Mouse (Mus musculus) midbrain, embryonic 14.5 days (tissue): ENCODE measurements around the gene Tmem88. TPM values are rescaled to one million over a fixed set of nuclear protein-coding genes. Genes with fewer than 3 reads are reported as not detected.
A peak's percentile ranks its signal among the peaks of the same experiment; 100 is the strongest.
"Not testable (repeated sequence)": the region's sequence is repeated elsewhere in the genome, so short reads cannot be mapped to it uniquely, and the experiment has no call there.

ENCODE experiments used
- ATAC-seq: fragments of 200-750 bp; cut with Nextera tagmentation; 2 replicates; pipeline ENCODE4 v1.8.0; 2017; ENCODE audit warnings: moderate number of reproducible peaks, moderate library complexity; ENCODE audit not compliant: low FRiP score, low TSS enrichment
- DNase-seq: peaks from one replicate; pipeline ENCODE4 v3.0.0-alpha.2; 2015
- H3K27ac ChIP-seq: fragments of 300-500 bp; sonication (generic); replicated peaks from 2 replicates; pipeline ENCODE4 v1.5.1; 2014; ENCODE audit warnings: mild to moderate bottlenecking, low read depth, low read length, moderate library complexity
- H3K27me3 ChIP-seq: fragments of 300-500 bp; sonication (generic); 2 replicates; pipeline ENCODE4 v1.6.1; 2014; ENCODE audit warnings: low read length, control low read depth, mixed read lengths; ENCODE audit not compliant: control insufficient read depth, insufficient read depth
- H3K36me3 ChIP-seq: fragments of 300-500 bp; sonication (generic); 2 replicates; pipeline ENCODE4 v1.6.1; 2014; ENCODE audit warnings: low read length, control low read depth; ENCODE audit not compliant: control insufficient read depth, insufficient read depth
- H3K4me1 ChIP-seq: fragments of 300-500 bp; sonication (generic); 2 replicates; pipeline ENCODE4 v1.6.1; 2014; ENCODE audit warnings: mild to moderate bottlenecking, antibody characterized with exemption, low read length, control low read depth; ENCODE audit not compliant: control insufficient read depth, insufficient read depth
- H3K4me2 ChIP-seq: fragments of 300-500 bp; sonication (generic); 2 replicates; pipeline ENCODE4 v1.6.1; 2014; ENCODE audit warnings: mild to moderate bottlenecking, low read length, moderate library complexity
- H3K4me3 ChIP-seq: fragments of 300-500 bp; sonication (generic); replicated peaks from 2 replicates; pipeline ENCODE4 v1.5.1; 2014; ENCODE audit warnings: low read depth, low read length
- H3K9ac ChIP-seq: fragments of 300-500 bp; sonication (generic); replicated peaks from 2 replicates; pipeline ENCODE4 v1.6.1; 2014; ENCODE audit warnings: mild to moderate bottlenecking, low read length, moderate library complexity
- H3K9me3 ChIP-seq: fragments of 300-500 bp; sonication (generic); 2 replicates; pipeline ENCODE4 v1.6.1; 2016; ENCODE audit warnings: low read length, control low read depth, mixed read lengths; ENCODE audit not compliant: control insufficient read depth
- WGBS: fragments of 180-500 bp; shearing (Covaris S2); extraction: QIAGEN DNeasy Blood & Tissue Kit; methylation state at CpG from one replicate; pipeline ENCODE4 v1.1.7; 2014; 5-methylcytosine and 5-hydroxymethylcytosine counted together
- polyA plus RNA-seq: library from polyadenylated mRNA; unstranded; fragments of >200 nt; fragmentation: Nextera tagmentation; extraction: Ambion mirVana; gene quantifications from 2 replicates; pipeline ENCODE4 v1.2.1, GENCODE M21; 2014

Tmem88 gene
- polyA plus RNA-seq, 1 experiment from 2014 or later, result 4.9 TPM

DNA sequence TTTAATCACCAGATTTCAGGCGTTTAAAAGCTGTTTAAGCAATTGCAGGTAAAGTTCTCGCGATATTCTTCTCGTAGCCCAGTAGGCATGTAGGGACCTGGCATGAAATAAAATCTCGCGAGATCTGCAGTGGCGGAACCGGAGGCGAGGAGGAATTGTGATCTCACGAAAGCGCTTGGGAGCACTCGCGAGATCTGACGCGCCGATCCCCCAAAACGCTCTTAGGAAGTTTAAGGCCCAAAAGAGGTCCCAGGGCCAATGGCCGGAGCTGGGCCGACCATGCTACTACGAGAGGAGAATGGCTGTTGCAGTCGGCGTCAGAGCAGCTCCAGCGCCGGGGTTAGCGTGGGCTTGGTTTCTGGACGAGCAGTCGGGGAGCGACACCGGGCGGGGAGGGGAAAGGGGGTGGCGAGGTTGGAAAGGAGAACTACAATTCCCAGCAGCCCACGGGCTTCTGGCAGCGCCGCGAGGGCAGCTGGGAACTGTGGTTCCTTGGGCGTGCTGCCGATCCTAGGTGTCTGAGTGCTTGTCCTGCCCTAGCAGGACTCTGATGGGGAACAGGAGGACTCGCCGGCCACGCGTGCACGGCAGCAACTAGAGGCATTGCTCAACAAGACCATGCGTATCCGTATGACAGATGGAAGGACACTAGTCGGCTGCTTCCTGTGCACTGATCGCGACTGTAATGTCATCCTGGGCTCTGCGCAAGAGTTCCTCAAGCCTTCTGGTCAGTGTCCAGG lies 2.2 kb downstream of the Tmem88 start:
- WGBS, result under 1% methylated on average over 48 of the region's 48 CpGs
- DNase-seq, result peak; percentile 99
- Histone ChIP-seq H3K9me3 (no peaks in the 10 kb centered on the region), H3K36me3 (peaks cover 34% of the 10 kb centered on the region), H3K27ac (peak overlapping the region; percentile 96), H3K27me3 (no peaks in the 10 kb centered on the region), H3K4me3 (peak overlapping the region; percentile 65), H3K4me2 (peak overlapping the region; percentile 84), H3K4me1 (peaks cover 17% of the 10 kb centered on the region; the same call in 1 of the 2 replicates), H3K9ac (peak overlapping the region; percentile 73)
- peak; percentile 90 for ATAC-seq

DNA sequence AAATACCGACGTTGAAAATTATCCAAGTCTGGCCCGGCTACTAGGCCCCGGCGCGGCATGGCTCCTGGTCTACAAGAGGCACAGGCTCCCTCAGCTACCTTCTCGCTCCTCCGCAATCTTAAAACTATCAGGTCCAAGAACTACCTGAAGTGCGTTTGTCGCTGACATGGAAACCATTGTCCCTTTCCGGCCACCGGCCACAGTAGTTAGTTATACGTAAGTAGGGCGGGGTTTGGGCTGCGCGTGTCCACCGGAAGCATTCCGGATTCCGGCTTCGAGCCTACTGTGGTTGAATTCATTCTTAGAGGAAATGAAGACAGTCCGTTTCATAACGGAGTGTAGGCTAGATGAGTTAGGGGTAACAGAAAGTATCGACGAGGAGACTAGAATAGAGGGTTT lies 2.8 kb downstream of the Tmem88 start, which contains the start of the genes Naa38 and Cyb5d1:
Gene Naa38, plus strand, starts transcription at position 253 of the 399 bp plus-strand sequence.
Gene Cyb5d1, minus strand, starts transcription at position 397 of the 399 bp plus-strand sequence.
- H3K9me3 ChIP-seq, H3K27me3 ChIP-seq: not testable (repeated sequence)
- ATAC-seq (peak; percentile 77), DNase-seq (peak; percentile 95)
- peak within 1 kb of the TSS; percentile 73 for H3K9ac ChIP-seq
- H3K4me3 ChIP-seq, result peak within 1 kb of the TSS; percentile 65
- peak within 1 kb of the TSS; percentile 96 for H3K27ac ChIP-seq
- peak within 1 kb of the TSS; percentile 84 for H3K4me2 ChIP-seq
- H3K4me1 ChIP-seq, result peaks cover 17% of the 10 kb centered on the region; the same call in 1 of the 2 replicates
- peaks cover 28% of the 10 kb centered on the region for H3K36me3 ChIP-seq
- under 1% methylated on average over 24 of the region's 24 CpGs for WGBS

DNA sequence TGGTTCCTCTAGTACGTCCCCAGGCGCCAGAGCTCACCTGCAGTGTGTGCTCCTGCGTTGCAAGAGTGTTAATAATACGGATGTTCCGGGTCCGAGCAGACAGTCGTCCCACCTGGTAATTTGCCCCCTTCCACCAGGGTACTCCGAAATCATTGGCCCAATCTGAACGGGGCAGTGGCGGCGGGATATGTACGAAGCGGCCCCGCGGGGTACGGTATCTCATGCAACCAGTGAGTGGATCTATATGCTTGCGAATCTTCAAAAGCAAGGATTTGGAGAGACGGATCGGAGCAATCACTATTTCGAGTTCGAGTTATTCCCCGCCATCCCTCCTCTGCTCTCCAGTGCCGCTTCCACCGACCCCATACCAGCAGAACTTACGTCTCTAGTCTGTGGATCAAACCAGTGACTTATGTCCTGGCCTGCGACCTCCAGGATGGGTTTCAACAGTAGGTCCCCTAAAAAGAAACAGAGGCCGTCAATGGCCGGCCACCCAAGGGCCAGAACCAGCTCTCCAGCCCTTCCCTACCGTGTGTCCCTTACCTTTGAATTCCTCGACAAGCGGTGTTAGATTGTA lies 3.4 kb downstream of the Tmem88 start:
- 1% methylated on average over 31 of the region's 31 CpGs for WGBS
- H3K36me3 ChIP-seq, result peaks cover 23% of the 10 kb centered on the region
- peak; percentile 27 for DNase-seq
- peak overlapping the region; percentile 65 for H3K4me3 ChIP-seq
- H3K27me3 ChIP-seq, ATAC-seq, H3K9me3 ChIP-seq: not testable (repeated sequence)
- H3K27ac ChIP-seq, result peak overlapping the region; percentile 96; the same call in 1 of the 2 replicates
- peaks cover 17% of the 10 kb centered on the region; the same call in 1 of the 2 replicates for H3K4me1 ChIP-seq
- H3K9ac ChIP-seq, result peak overlapping the region; percentile 62
- peak overlapping the region; percentile 84 for H3K4me2 ChIP-seq

DNA sequence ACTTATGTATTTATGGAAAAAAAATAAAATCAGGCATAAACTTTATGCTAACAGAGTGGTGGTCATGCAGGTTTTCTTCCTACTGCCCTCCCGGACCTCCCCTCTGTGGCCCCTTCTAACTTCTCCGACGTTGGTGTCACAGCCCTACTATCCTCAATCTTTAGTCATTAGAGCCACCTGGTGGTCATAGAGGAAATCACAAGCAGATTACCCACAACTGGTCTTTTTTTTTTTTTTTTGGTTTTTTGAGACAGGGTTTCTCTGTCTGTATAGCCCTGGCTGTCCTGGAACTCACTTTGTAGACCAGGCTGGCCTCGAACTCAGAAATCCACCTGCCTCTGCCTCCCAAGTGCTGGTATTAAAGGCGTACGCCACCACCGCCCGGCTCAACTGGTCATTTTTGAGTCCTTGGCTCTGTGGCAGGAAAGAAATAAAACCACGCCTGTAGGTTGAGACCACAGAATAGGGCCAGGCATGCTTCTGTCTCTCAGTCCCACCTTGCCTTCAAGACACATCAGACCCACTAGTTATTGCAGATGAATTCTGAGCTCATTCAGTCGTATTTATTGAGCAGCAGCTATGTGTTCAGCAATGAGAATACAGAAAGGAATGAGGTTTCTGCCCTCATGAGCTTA lies 7.5 kb downstream of the Tmem88 start:
- WGBS, result 53% methylated on average over 10 of the region's 10 CpGs
- no peaks in the 10 kb centered on the region for H3K27me3 ChIP-seq
- H3K9ac ChIP-seq, result no peak overlapping the region
- peaks cover 5% of the 10 kb centered on the region; the same call in 1 of the 2 replicates for H3K4me1 ChIP-seq
- H3K9me3 ChIP-seq, result no peaks in the 10 kb centered on the region
- no peak overlapping the region for H3K27ac ChIP-seq
- H3K36me3 ChIP-seq, result 0 out of 2 replicates have a peak, but pooled peaks cover 5% of the 10 kb centered on the region
- ATAC-seq (no peak; the same call in 1 of the 2 replicates), DNase-seq (peak; percentile 92)
- H3K4me2 ChIP-seq, result no peak overlapping the region
- H3K4me3 ChIP-seq, result no peak overlapping the region

DNA sequence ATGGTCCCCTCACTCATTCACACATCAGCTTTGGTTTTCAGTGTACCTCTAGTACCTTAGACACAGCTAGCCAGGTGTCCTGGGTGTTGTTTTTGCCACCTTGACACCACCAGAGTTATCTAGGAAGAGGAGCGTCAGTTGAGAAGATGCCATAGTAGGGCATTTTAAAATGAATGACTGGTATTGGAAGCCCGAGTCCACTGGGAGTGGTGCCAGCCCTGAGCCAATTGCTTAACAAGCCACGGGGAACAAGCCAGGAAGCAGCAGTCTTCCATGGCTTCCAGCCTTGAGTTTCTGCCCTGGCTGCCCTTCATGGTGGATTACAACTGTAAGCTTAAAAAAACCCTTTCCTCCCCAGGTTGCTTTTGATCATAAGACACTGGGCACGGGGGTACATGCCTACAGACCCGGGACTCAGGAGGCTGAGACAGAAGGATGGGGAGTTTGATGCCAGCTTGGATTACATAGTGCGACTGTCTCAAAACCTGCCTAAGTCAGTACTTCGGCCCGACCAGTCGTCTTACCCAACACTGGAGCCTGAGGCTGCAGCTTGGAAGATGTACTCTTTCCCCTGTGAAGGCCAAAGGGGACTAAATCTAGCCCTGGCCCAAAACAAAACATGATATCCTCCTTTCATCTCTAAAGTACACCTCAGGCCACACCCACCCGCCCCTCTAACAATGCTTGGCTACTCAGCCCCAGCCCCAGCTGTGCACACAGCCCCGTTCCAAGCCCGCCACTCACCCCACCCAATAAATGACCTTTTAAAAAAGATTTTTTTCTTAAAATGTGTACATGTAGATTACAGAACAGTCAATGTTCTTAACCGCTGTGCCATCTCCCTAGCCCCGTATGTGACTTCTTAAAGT lies 8.3 kb downstream of the Tmem88 start:
- peaks cover 5% of the 10 kb centered on the region; the same call in 1 of the 2 replicates for H3K4me1 ChIP-seq
- no peaks in the 10 kb centered on the region for H3K27me3 ChIP-seq
- ATAC-seq (no peak), DNase-seq (peak; percentile 25)
- no peaks in the 10 kb centered on the region for H3K9me3 ChIP-seq
- no peak overlapping the region for H3K27ac ChIP-seq
- no peak overlapping the region for H3K4me2 ChIP-seq
- WGBS, result 65% methylated on average over 14 of the region's 14 CpGs
- H3K36me3 ChIP-seq, result 0 out of 2 replicates have a peak, but pooled peaks cover 5% of the 10 kb centered on the region
- H3K9ac ChIP-seq, result no peak overlapping the region
- H3K4me3 ChIP-seq, result no peak overlapping the region

DNA sequence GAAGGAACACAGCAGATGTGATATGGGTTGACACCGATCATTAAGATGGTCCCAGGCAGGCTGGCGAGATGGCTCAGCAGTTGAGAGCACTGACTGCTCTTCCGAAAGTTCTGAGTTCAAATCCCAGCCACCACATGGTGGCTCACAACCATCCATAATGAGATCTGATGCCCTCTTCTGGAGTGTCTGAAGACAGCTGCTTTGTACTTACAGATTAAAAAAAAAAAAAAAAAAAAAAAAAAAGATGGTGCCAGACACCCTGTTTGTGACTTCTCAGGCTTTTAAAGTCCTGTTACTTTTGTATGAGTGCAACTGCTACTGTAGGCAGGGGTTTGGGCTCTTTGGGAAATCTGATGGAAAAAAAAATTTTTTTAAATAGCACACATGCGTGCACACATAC lies 9.4 kb downstream of the Tmem88 start:
- Histone ChIP-seq H3K4me1 (no peaks in the 10 kb centered on the region), H3K9ac (no peak overlapping the region), H3K4me3 (no peak overlapping the region), H3K27ac (no peak overlapping the region), H3K4me2 (no peak overlapping the region), H3K9me3 (no peaks in the 10 kb centered on the region), H3K36me3 (0 out of 2 replicates have a peak, but pooled peaks cover 5% of the 10 kb centered on the region), H3K27me3 (no peaks in the 10 kb centered on the region)
- ATAC-seq, result no peak
- no peak for DNase-seq
- WGBS, result 95% methylated on average over 4 of the region's 4 CpGs

DNA sequence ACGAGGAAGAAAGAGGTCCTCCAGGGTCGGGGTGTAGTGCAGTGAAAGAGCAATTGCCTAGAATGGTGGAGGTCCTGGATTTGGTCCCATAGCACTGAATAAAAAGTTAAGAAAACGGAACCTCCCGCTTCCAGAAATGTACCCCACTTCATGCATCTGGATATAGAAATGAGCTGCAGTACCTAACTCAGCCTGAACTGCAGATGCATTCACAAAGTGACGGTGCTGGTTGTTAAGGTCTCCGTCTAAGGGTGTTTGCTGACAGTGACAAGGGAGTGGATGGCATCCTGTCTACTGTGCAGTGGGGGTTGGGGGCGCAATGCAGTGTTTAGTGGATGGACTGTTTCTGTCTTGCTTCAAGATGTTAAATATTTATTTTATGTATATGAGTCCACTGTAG lies 11.3 kb downstream of the Tmem88 start:
- Histone ChIP-seq H3K9ac (no peak overlapping the region), H3K4me3 (no peak overlapping the region), H3K27me3 (no peaks in the 10 kb centered on the region), H3K4me2 (no peak overlapping the region), H3K27ac (no peak overlapping the region), H3K4me1 (no peaks in the 10 kb centered on the region), H3K9me3 (no peaks in the 10 kb centered on the region), H3K36me3 (no peaks in the 10 kb centered on the region)
- DNase-seq (no peak), ATAC-seq (no peak)
- 79% methylated on average over 7 of the region's 7 CpGs for WGBS

DNA sequence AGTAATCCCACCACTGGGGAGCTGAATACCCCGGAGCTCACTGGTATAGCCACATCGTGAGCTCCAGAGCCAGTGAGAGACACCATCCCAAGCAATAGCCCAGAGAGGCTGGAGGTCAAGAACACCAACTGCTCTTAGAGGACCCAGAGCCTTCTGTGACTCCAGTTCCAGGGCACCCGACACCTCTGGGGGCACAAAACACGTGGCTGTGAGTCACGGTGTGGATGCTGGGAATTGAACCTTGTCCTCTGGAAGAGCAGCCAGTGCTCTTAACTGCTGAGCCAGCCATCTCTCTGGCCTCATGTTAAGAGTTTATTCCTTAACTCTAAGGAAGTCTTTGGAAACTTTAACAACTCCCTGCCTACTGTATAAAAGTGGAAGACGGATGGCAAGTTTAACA lies 13.1 kb downstream of the Tmem88 start:
- H3K9ac ChIP-seq, result no peak overlapping the region
- H3K27ac ChIP-seq, result no peak overlapping the region
- no peak for ATAC-seq
- no peaks in the 10 kb centered on the region for H3K36me3 ChIP-seq
- WGBS, result 82% methylated on average over 6 of the region's 6 CpGs
- no peaks in the 10 kb centered on the region for H3K4me1 ChIP-seq
- DNase-seq, result no peak
- no peaks in the 10 kb centered on the region for H3K27me3 ChIP-seq
- H3K4me2 ChIP-seq, result no peak overlapping the region
- H3K4me3 ChIP-seq, result no peak overlapping the region
- no peaks in the 10 kb centered on the region for H3K9me3 ChIP-seq
